Mouse (Mus musculus) small intestine, adult 2 months (tissue): ENCODE measurements at regions not wholly inside any gene's neighbourhood (a gene's known extent, or its start where the extent isn't known, plus 50 kb on each side); places are given as distances from the start of the nearest gene placed in this dataset.

Experiments
- CTCF ChIP-seq: fragments of 200-500 bp; IDR thresholded peaks from 2 replicates; pipeline ENCODE4 v1.5.1; 2012; ENCODE audit warnings: low read depth, mild to moderate bottlenecking, control low read depth, inconsistent platforms, low read length, moderate library complexity, mixed read lengths; ENCODE audit not compliant: insufficient replicate concordance, insufficient read length; ENCODE audit errors: extremely low read depth
- POLR2A ChIP-seq: fragments of 200-500 bp; IDR thresholded peaks from 2 replicates; pipeline ENCODE4 v1.6.1; 2012; ENCODE audit warnings: low read depth, mild to moderate bottlenecking, control low read depth, inconsistent platforms, low read length, moderate library complexity

DNA sequence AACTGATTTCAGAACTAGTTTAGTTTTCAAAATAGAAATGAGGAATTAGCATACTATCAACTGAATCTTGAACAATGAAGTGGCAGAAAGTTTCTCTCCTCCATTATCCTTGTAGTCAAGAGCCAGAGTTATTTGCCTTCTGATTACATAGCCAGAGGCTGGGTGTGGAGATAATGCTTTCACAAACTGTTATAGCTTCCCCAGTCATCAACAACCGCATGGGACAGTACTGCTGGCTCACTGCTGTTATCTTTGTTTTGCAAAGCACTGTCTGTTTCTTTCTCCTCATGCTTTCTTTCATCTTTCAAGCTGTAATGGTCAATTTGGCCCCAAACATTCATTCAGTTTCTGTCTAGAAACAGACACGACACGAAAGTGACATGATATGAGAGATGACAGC is 308.5 kb upstream of the Ccng1 start:
- TF ChIP-seq CTCF (no peak), POLR2A (no peak)
